Mouse (Mus musculus) liver, embryonic 16.5 days (tissue): ENCODE results near the gene Iqcj. TPM values are rescaled to one million over a fixed set of nuclear protein-coding genes. Genes with fewer than 3 reads are reported as not detected.
A peak's percentile ranks its signal among the peaks of the same experiment; 100 is the strongest.

Experiments used
- ATAC-seq: fragments of 200-750 bp; cut with Nextera tagmentation; 2 replicates; pipeline ENCODE4 v1.8.0; 2017; ENCODE audit warnings: low read depth, mild to moderate bottlenecking, moderate number of reproducible peaks, moderate library complexity
- H3K27ac ChIP-seq: fragments of 300-500 bp; sonication (generic); 2 replicates; pipeline ENCODE4 v1.5.1; 2014; ENCODE audit warnings: mild to moderate bottlenecking, low read length
- H3K27me3 ChIP-seq: fragments of 300-500 bp; sonication (generic); 2 replicates; pipeline ENCODE4 v1.6.1; 2014; ENCODE audit warnings: low read depth, low read length, mixed read lengths; ENCODE audit not compliant: control insufficient read depth, insufficient read depth
- H3K36me3 ChIP-seq: fragments of 300-500 bp; sonication (generic); 2 replicates; pipeline ENCODE4 v1.6.1; 2014; ENCODE audit warnings: mild to moderate bottlenecking; ENCODE audit not compliant: control insufficient read depth, insufficient read depth
- H3K4me1 ChIP-seq: fragments of 300-500 bp; sonication (generic); 2 replicates; pipeline ENCODE4 v1.6.1; 2014; ENCODE audit warnings: low read depth, low read length, mixed read lengths; ENCODE audit not compliant: control insufficient read depth
- H3K4me2 ChIP-seq: fragments of 300-500 bp; sonication (generic); 2 replicates; pipeline ENCODE4 v1.6.1; 2014; ENCODE audit warnings: low read depth, low read length, mixed read lengths
- H3K4me3 ChIP-seq: fragments of 300-500 bp; sonication (generic); 2 replicates; pipeline ENCODE4 v1.5.1; 2014; ENCODE audit warnings: low read depth, mild to moderate bottlenecking, low read length
- H3K9ac ChIP-seq: fragments of 300-500 bp; sonication (generic); 2 replicates; pipeline ENCODE4 v1.6.1; 2014; ENCODE audit warnings: low read depth, low read length
- H3K9me3 ChIP-seq: fragments of 300-500 bp; sonication (generic); replicated peaks from 2 replicates; pipeline ENCODE4 v1.6.1; 2016; ENCODE audit warnings: low read length; ENCODE audit not compliant: control insufficient read depth
- WGBS: fragments of 180-500 bp; shearing (Covaris S2); extraction: QIAGEN DNeasy Blood & Tissue Kit; methylation state at CpG from one replicate; pipeline ENCODE4 v1.1.7; 2014; ENCODE audit not compliant: insufficient replicate concordance; 5-methylcytosine and 5-hydroxymethylcytosine counted together
- polyA plus RNA-seq: library from polyadenylated mRNA; unstranded; fragments of >200 nt; fragmentation: Nextera tagmentation; extraction: Ambion mirVana; gene quantifications from 2 replicates; pipeline ENCODE4 v1.2.1, GENCODE M21; 2015

The Iqcj gene
- polyA plus RNA-seq, 1 experiment from 2014 or later, result not detected

DNA sequence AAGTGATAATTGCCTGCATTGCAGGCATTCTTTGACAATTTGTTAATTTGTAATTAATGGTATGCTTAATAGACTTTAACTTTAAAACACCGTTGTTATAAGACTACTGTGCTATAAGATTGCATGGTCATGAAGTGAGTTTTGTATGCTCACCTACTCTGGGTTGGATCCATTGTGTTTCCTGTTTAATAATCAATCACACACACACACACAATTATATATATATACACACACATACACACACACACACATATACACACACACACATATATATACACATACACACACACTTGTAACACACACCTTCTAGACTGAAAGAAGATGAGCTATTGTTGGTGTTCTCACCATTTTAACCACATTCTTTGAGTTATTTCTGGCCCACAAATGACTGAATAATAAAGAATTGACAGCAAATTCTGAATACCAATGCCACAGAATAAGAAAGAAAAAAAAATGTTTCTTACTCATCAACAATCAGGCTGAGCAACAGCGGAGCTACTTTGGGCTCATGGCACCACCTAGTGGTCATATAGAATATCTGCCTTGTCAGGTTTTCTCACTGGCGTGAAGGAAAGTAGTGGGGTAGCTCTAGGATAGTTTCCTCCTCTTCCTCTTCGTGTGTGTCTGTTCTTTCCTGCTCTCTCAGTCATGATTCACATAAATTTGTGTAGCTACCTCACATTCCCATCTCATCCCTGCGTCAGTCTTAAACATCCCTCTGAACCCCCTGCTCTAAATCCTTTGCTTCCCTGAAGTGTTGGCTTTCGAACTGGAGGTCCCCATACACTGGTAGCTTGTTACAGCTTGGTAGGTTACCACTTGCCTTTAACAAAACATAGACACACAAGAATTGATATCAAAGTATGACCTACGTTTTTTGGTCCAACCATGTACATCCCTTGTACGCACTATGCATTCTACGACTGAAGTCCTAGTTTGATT, 153.7 kb downstream of the Iqcj start:
- ATAC-seq, result no peak
- H3K4me1 ChIP-seq, result no peaks in the 10 kb centered on the region
- H3K27ac ChIP-seq, result no peak overlapping the region
- no peak overlapping the region for H3K9ac ChIP-seq
- no peak overlapping the region for H3K4me2 ChIP-seq
- H3K4me3 ChIP-seq, result no peak overlapping the region
- 41% methylated on average over 9 of the region's 9 CpGs for WGBS
- no peaks in the 10 kb centered on the region for H3K27me3 ChIP-seq
- no peaks in the 10 kb centered on the region for H3K9me3 ChIP-seq
- no peaks in the 10 kb centered on the region for H3K36me3 ChIP-seq

DNA sequence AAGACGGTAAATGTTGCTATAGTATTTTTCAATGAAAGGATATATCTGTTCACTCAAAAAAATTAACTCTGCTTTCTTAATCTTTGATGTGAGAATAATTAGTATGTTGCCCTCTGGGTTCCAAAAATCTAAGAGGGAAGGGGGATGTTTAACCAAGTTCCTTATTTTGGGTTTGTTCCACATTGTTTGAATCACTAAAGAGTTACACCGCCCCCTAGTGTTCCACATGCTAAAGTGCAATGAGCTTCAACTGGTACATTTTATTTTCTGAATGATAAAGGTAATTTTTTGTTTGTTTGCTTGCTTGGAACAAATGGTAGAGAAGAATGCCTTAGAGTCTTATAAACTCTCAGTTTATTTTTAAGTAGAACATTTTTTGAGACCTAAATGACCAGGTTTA, 161.5 kb downstream of the Iqcj start:
- no peak overlapping the region for H3K4me3 ChIP-seq
- 37% methylated on average over 2 of the region's 2 CpGs for WGBS
- no peaks in the 10 kb centered on the region for H3K4me1 ChIP-seq
- no peaks in the 10 kb centered on the region for H3K36me3 ChIP-seq
- no peak overlapping the region for H3K27ac ChIP-seq
- no peaks in the 10 kb centered on the region for H3K27me3 ChIP-seq
- H3K9me3 ChIP-seq, result no peaks in the 10 kb centered on the region
- ATAC-seq, result no peak
- no peak overlapping the region for H3K4me2 ChIP-seq
- H3K9ac ChIP-seq, result no peak overlapping the region

GRCm38 (mm10) chr3:68055071-68055470, 163.1 kb downstream of the Iqcj start:
- Histone ChIP-seq H3K36me3 (no peaks in the 10 kb centered on the region), H3K4me1 (no peaks in the 10 kb centered on the region)
- WGBS, result 43% methylated on average over 13 of the region's 13 CpGs

DNA sequence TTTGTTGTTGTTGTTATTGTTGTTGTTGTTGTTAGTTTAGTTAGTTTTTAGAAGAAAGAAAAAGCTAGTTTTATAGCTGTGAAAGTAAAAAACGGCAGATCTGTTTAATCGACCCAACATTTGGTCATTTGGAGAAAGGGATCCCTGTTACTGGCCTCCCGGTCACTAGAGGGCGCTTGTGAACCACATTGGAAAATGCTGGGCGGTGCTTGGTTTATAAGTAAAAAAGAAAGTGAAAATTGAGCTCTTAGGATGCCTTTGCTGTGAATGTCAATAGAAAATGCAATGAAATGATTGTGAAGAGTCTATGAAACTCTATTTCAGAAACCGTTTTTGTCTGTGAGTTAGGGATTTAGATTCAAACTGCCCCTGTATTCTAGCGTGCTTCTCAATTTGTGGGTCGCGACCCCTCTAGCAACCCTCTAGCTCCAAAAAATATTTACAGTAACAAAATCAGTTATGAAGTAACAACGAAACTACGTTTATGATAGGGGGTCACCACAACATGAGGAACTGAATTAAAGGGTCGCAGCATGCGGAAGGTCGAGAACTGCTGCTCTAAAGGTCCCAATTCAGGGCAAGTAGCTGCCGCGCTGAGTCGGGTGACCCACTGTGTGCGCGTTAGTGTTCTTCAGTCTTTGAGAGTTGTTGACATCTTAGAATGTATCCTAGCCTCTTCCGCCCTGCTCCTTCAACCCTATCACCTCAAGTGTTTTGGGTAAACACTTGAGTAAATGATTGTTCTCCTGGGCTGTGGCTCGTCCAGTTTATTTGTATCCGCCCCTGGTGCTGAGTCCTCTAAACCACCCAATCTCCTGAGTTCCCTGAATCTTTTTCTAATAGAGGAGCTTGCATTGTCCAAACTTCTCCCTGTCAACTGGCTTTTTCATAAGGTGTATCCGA, 164.6 kb downstream of the Iqcj start:
- WGBS, result 48% methylated on average over 23 of the region's 23 CpGs
- Histone ChIP-seq H3K4me1 (no peaks in the 10 kb centered on the region), H3K4me2 (peak overlapping the region; percentile 49), H3K4me3 (peak overlapping the region; percentile 47), H3K36me3 (no peaks in the 10 kb centered on the region), H3K27me3 (no peaks in the 10 kb centered on the region), H3K27ac (no peak overlapping the region), H3K9ac (no peak overlapping the region), H3K9me3 (no peaks in the 10 kb centered on the region)
- ATAC-seq, result no peak

More at GRCm38 (mm10) chr3:68055071-68055470, 163.1 kb downstream of the Iqcj start:
- H3K9me3 ChIP-seq, result no peaks in the 10 kb centered on the region
- H3K4me2 ChIP-seq, result no peak overlapping the region
- no peak for ATAC-seq
- no peaks in the 10 kb centered on the region for H3K27me3 ChIP-seq
- no peak overlapping the region for H3K27ac ChIP-seq
- H3K4me3 ChIP-seq, result no peak overlapping the region
- no peak overlapping the region for H3K9ac ChIP-seq

DNA sequence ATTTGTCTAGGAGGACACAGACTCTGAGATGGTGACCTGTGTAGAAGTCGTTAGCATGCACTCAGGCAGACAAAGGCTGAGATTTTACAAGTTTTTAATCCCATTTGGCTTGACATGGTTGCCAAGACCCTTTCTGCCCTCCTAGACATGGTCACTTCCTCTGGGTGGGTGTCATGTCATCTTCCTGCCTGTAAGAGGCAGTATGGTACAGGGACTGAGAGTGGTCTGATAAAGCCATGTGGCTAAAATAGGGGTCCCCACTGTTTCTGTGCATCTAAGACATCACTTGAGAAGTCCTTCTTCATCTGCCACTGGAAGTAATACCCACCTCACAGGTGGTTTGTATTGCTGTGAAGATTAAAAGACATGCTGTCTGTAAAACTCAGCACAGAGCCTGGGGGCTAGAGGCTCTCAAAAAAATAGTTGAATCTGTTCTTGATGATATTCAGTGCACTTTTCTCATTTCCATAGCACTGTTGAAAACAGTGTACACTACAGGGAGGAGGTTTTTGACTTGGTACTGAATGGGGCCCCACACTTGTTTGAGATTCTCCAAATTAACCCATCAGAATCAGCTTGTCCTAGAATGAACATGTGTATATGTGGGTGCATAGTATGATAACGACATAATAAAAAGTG, 167.3 kb downstream of the Iqcj start:
- H3K4me1 ChIP-seq, result no peaks in the 10 kb centered on the region
- H3K9ac ChIP-seq, result no peak overlapping the region
- ATAC-seq, result no peak
- no peaks in the 10 kb centered on the region for H3K36me3 ChIP-seq
- no peak overlapping the region for H3K27ac ChIP-seq
- no peaks in the 10 kb centered on the region for H3K27me3 ChIP-seq
- H3K9me3 ChIP-seq, result no peaks in the 10 kb centered on the region
- no peak overlapping the region for H3K4me2 ChIP-seq
- H3K4me3 ChIP-seq, result no peak overlapping the region
- WGBS, result 41% methylated on average over 2 of the region's 2 CpGs

GRCm38 (mm10) chr3:68064731-68065130, 172.7 kb downstream of the Iqcj start, which contains the start of gene Schip1:
Gene Schip1 (plus strand): TSS chr3:68064802.
- no peaks in the 10 kb centered on the region for H3K36me3 ChIP-seq
- H3K4me2 ChIP-seq, result no peak within 1 kb of the TSS
- H3K4me3 ChIP-seq, result no peak within 1 kb of the TSS
- WGBS, result 35% methylated on average over 12 of the region's 12 CpGs
- no peak within 1 kb of the TSS for H3K9ac ChIP-seq
- ATAC-seq, result no peak
- no peaks in the 10 kb centered on the region for H3K27me3 ChIP-seq
- H3K4me1 ChIP-seq, result no peaks in the 10 kb centered on the region
- H3K9me3 ChIP-seq, result no peaks in the 10 kb centered on the region
- no peak within 1 kb of the TSS for H3K27ac ChIP-seq

DNA sequence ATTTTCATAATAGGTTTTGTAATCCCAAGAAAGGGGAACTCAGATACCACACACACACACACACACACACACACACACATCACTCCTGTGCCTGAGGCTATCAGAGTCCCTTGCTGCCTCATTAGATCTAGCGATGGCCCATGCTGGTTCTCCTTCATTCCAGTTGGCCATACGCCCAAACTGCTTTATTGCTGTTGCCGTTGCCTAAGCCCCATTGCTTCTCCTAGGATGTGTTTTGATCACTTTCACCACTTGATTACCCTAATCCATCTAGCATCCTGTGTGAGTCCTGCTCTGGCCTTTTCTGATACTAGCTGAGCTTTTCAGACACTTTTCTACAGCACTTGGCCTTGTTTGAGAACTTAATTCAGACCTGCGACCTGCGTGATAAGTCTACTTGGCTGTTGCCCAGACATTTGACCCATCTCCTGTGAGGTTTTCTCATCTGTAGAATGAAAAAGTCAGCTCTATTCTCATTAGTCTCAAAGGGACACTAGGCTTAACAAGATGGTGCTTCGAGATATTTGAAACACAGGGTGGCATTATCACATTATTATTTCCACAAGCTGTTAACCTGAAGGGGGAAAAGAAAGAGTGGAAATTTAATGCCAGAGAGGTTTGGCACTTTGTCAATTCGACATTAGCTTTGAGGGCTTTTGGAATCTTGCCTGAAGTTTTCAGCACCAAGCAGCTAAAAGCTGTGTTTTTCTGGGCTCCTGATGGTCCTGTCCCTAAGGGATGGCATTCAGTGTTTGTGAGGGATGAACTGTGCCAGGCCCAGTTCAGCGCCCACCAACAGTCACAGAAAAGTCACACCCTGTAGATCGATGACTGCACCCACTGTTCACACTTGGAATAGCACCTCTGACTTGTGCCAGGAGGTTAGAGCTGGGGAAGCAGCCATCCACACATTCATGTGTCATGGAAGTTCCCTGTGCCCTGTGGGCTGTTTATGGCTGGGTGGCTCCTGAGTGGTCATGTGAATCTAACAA, 179.7 kb downstream of the Iqcj start:
- no peaks in the 10 kb centered on the region for H3K4me1 ChIP-seq
- WGBS, result 52% methylated on average over 9 of the region's 9 CpGs

GRCm38 (mm10) chr3:68077406-68077805, 185.4 kb downstream of the Iqcj start:
- H3K4me1 ChIP-seq, result no peaks in the 10 kb centered on the region
- no peaks in the 10 kb centered on the region for H3K36me3 ChIP-seq
- ATAC-seq, result no peak
- H3K4me3 ChIP-seq, result no peak overlapping the region
- H3K4me2 ChIP-seq, result no peak overlapping the region
- no peaks in the 10 kb centered on the region for H3K9me3 ChIP-seq
- H3K9ac ChIP-seq, result no peak overlapping the region
- no peaks in the 10 kb centered on the region for H3K27me3 ChIP-seq
- H3K27ac ChIP-seq, result no peak overlapping the region
- WGBS, result 47% methylated on average over 4 of the region's 4 CpGs

More for the DNA sequence above, 179.7 kb downstream of the Iqcj start:
- Histone ChIP-seq H3K36me3 (no peaks in the 10 kb centered on the region), H3K27me3 (no peaks in the 10 kb centered on the region), H3K4me2 (no peak overlapping the region), H3K9ac (no peak overlapping the region), H3K9me3 (no peaks in the 10 kb centered on the region), H3K27ac (no peak overlapping the region), H3K4me3 (no peak overlapping the region)
- ATAC-seq, result no peak
